Mouse (Mus musculus) MEL (cell line): Measurements from ENCODE around the gene Ppp1r35. TPM values are rescaled to one million over a fixed set of nuclear protein-coding genes. Genes with fewer than 3 reads are reported as not detected.

Experiments used
- DNase-seq: peaks from one replicate; pipeline ENCODE4 v3.0.0; 2011; ENCODE audit warnings: low read depth, low spot score
- H3K27ac ChIP-seq: 2 replicates; pipeline ENCODE4 v1.5.1; 2012; ENCODE audit warnings: low read depth, mild to moderate bottlenecking, control low read depth, low read length, moderate library complexity; ENCODE audit not compliant: control insufficient read depth
- H3K27me3 ChIP-seq, 2 experiments: fragments of 150-350 bp in 1 of 2; sonication (generic) in 1 of 2; 2 replicates each; pipeline ENCODE4 v1.6.1; 2012; ENCODE audit warnings: low read length in 2 of 2, mild to moderate bottlenecking in 2 of 2, improper control_type of control experiment in 1 of 2, moderate library complexity in 1 of 2; ENCODE audit not compliant: insufficient read depth in 2 of 2, control insufficient read depth in 1 of 2
- H3K36me3 ChIP-seq, 2 experiments: 2 replicates each; pipeline ENCODE4 v1.6.1; 2012 to 2014; ENCODE audit warnings: low read length in 2 of 2, improper control_type of control experiment in 1 of 2, inconsistent platforms in 1 of 2, mild to moderate bottlenecking in 1 of 2; ENCODE audit not compliant: insufficient read depth in 2 of 2, control insufficient read depth in 1 of 2
- H3K4me1 ChIP-seq, 2 experiments: fragments of 150-350 bp in 1 of 2; sonication (generic) in 1 of 2; 2 replicates each; pipeline ENCODE4 v1.6.1; 2012; ENCODE audit warnings: low read length in 2 of 2, improper control_type of control experiment in 1 of 2, mild to moderate bottlenecking in 1 of 2; ENCODE audit not compliant: insufficient read depth in 2 of 2, control insufficient read depth in 1 of 2
- H3K4me3 ChIP-seq, 2 experiments: fragments of 150-350 bp in 1 of 2; sonication (generic) in 1 of 2; 2 replicates each; pipeline ENCODE4 v1.5.1; 2012; ENCODE audit warnings: low read depth in 2 of 2, low read length in 2 of 2, mild to moderate bottlenecking in 2 of 2, moderate library complexity in 2 of 2, control low read depth in 1 of 2, improper control_type of control experiment in 1 of 2; ENCODE audit not compliant: control insufficient read depth in 1 of 2, insufficient read depth in 1 of 2
- H3K79me2 ChIP-seq: 2 replicates; pipeline ENCODE4 v1.6.1; 2012; ENCODE audit warnings: mild to moderate bottlenecking, low read length, moderate library complexity; ENCODE audit not compliant: control insufficient read depth, poor library complexity, insufficient read depth
- H3K9ac ChIP-seq: 2 replicates; pipeline ENCODE4 v1.6.1; 2012; ENCODE audit warnings: low read depth, mild to moderate bottlenecking, control low read depth, low read length, moderate library complexity; ENCODE audit not compliant: control insufficient read depth, poor library complexity, severe bottlenecking
- H3K9me3 ChIP-seq: fragments of 150-350 bp; sonication (generic); replicated peaks from 2 replicates; pipeline ENCODE4 v1.6.1; 2012; ENCODE audit warnings: mild to moderate bottlenecking, low read length, improper control_type of control experiment, moderate library complexity; ENCODE audit not compliant: insufficient read depth
- CTCF ChIP-seq, 3 experiments: IDR thresholded peaks in 2 of 3; conservative IDR thresholded peaks in 1 of 3; 2 replicates each; pipeline ENCODE4 v1.5.1; 2011 to 2012; ENCODE audit warnings: low read length in 3 of 3, low read depth in 2 of 3, mild to moderate bottlenecking in 2 of 3, improper control_type of control experiment in 1 of 3, inconsistent platforms in 1 of 3, mixed read lengths in 1 of 3, moderate library complexity in 1 of 3; ENCODE audit not compliant: control insufficient read depth in 1 of 3, insufficient read depth in 1 of 3, poor library complexity in 1 of 3, severe bottlenecking in 1 of 3
- GABPA ChIP-seq: IDR thresholded peaks from 2 replicates; pipeline ENCODE4 v1.6.1; 2012; ENCODE audit warnings: low read depth, mild to moderate bottlenecking, inconsistent platforms, low read length, improper control_type of control experiment, moderate library complexity
- GATA1 ChIP-seq: IDR thresholded peaks from 2 replicates; pipeline ENCODE4 v1.6.1; 2011; ENCODE audit warnings: low read depth, low read length, improper control_type of control experiment
- KAT2A ChIP-seq: conservative IDR thresholded peaks from 2 replicates; pipeline ENCODE4 v1.6.1; 2012; ENCODE audit warnings: low read depth, low read length, improper control_type of control experiment, inconsistent platforms
- MAX ChIP-seq: IDR thresholded peaks from 2 replicates; pipeline ENCODE4 v1.6.1; 2011; ENCODE audit warnings: low read length, improper control_type of control experiment
- MAZ ChIP-seq: IDR thresholded peaks from 2 replicates; pipeline ENCODE4 v1.6.1; 2012; ENCODE audit warnings: low read depth, mild to moderate bottlenecking, inconsistent platforms, low read length, improper control_type of control experiment
- MXI1 ChIP-seq: IDR thresholded peaks from 2 replicates; pipeline ENCODE4 v1.6.1; 2011; ENCODE audit warnings: mild to moderate bottlenecking, low read depth, low read length, improper control_type of control experiment
- NELFE ChIP-seq: IDR thresholded peaks from 2 replicates; pipeline ENCODE4 v1.6.1; 2011; ENCODE audit warnings: low read depth, low read length, improper control_type of control experiment
- POLR2A ChIP-seq, 2 experiments: IDR thresholded peaks; 2 replicates each; pipeline ENCODE4 v1.6.1; 2011 to 2012; ENCODE audit warnings: low read length in 2 of 2, mild to moderate bottlenecking in 2 of 2, control low read depth in 1 of 2, improper control_type of control experiment in 1 of 2, low read depth in 1 of 2, moderate library complexity in 1 of 2; ENCODE audit not compliant: control insufficient read depth in 1 of 2, insufficient read depth in 1 of 2, poor library complexity in 1 of 2
- POLR2AphosphoS2 ChIP-seq: IDR thresholded peaks from 2 replicates; pipeline ENCODE4 v1.6.1; 2011; ENCODE audit warnings: low read length, improper control_type of control experiment
- RAD21 ChIP-seq: IDR thresholded peaks from 2 replicates; pipeline ENCODE4 v1.6.1; 2011; ENCODE audit warnings: mild to moderate bottlenecking, low read depth, low read length, improper control_type of control experiment
- RCOR1 ChIP-seq: IDR thresholded peaks from 2 replicates; pipeline ENCODE4 v1.6.1; 2012; ENCODE audit warnings: low read depth, mild to moderate bottlenecking, inconsistent platforms, low read length, improper control_type of control experiment
- SIN3A ChIP-seq: IDR thresholded peaks from 2 replicates; pipeline ENCODE4 v1.6.1; 2012; ENCODE audit warnings: low read length, improper control_type of control experiment, inconsistent platforms
- SMC3 ChIP-seq: IDR thresholded peaks from 2 replicates; pipeline ENCODE4 v1.6.1; 2011; ENCODE audit warnings: low read depth, low read length, improper control_type of control experiment
- TBP ChIP-seq: IDR thresholded peaks from 2 replicates; pipeline ENCODE4 v1.8.0; 2011; ENCODE audit warnings: low read depth, low read length, improper control_type of control experiment
- ZC3H11A ChIP-seq: IDR thresholded peaks from 2 replicates; pipeline ENCODE4 v1.6.1; 2012; ENCODE audit warnings: low read depth, mild to moderate bottlenecking, inconsistent platforms, low read length, improper control_type of control experiment
- ZKSCAN1 ChIP-seq: IDR thresholded peaks from 2 replicates; pipeline ENCODE4 v1.6.1; 2012; ENCODE audit warnings: low read depth, mild to moderate bottlenecking, inconsistent platforms, low read length, improper control_type of control experiment, moderate library complexity
- ZNF384 ChIP-seq: IDR thresholded peaks from 2 replicates; pipeline ENCODE4 v1.6.1; 2012; ENCODE audit warnings: low read depth, mild to moderate bottlenecking, inconsistent platforms, low read length, improper control_type of control experiment
- polyA plus RNA-seq, 2 experiments: library from polyadenylated mRNA; stranded (reverse) in 1 of 2; unstranded in 1 of 2; fragments of >175 nt in 1 of 2; fragments of >200 nt in 1 of 2; gene quantifications; 2 replicates each; pipeline versions ENCODE4 v1.2.1 to v1.2.4; 2012; ENCODE audit warnings: low replicate concordance in 2 of 2, low read depth in 1 of 2; ENCODE audit not compliant: insufficient read length in 2 of 2, insufficient read depth in 1 of 2, missing spikeins in 1 of 2
- total RNA-seq: library from RNA; depleted of rRNA; stranded (reverse); fragments of 300-350 nt; gene quantifications from 2 replicates; pipeline ENCODE4 v1.2.3, GENCODE M21; 2012

Gene Ppp1r35
- total and polyA plus RNA-seq, 3 experiments, result 35.0 to 46.2 TPM; not detected in 1

- DNase-seq, result no peak
- Histone ChIP-seq H3K4me1 (peaks cover 0 to 2% of the 10 kb centered on the region in 2 experiments; a peak in 2 of 4 replicates), H3K79me2 (no peaks in the 10 kb centered on the region; the same call in 1 of the 2 replicates), H3K9ac (no peak overlapping the region), H3K9me3 (no peaks in the 10 kb centered on the region), H3K4me3 (no peak overlapping the region), H3K27ac (no peak overlapping the region), H3K36me3 (no peaks in the 10 kb centered on the region), H3K27me3 (no peaks in the 10 kb centered on the region)
- TF ChIP-seq SMC3, result no peak
- no peak for TF ChIP-seq KAT2A
- TF ChIP-seq ZC3H11A, result no peak
- TF ChIP-seq GATA1, result no peak
- no peak for TF ChIP-seq NELFE
- TF ChIP-seq RAD21, result no peak
- no peak for TF ChIP-seq CTCF (IDR thresholded peaks at IDR 0.05 in 2 of 3, conservative IDR thresholded peaks at IDR 0.05 in 1 of 3; ENCODE audit: control insufficient read depth in 1 of 3, insufficient read depth in 1 of 3, low read depth in 2 of 3, low read length in 3 of 3, poor library complexity in 1 of 3, severe bottlenecking in 1 of 3)
- no peak for TF ChIP-seq POLR2A (IDR thresholded peaks at IDR 0.05; ENCODE audit: control insufficient read depth in 1 of 2, insufficient read depth in 1 of 2, low read depth in 1 of 2, low read length in 2 of 2, poor library complexity in 1 of 2)
- TF ChIP-seq MAZ, result no peak
- no peak for TF ChIP-seq ZKSCAN1
These were observed 39.2 kb upstream of the Ppp1r35 start for GRCm38 (mm10) chr5:137739471-137739870.

GRCm38 (mm10) chr5:137740506-137740905, 38.1 kb upstream of the Ppp1r35 start:
- Histone ChIP-seq H3K9ac (peak overlapping the region; percentile 56), H3K36me3 (peaks cover 0 to 4% of the 10 kb centered on the region in 2 experiments; a peak in 2 of 4 replicates), H3K27ac (no peak overlapping the region)
- TF ChIP-seq MAX (no peak), POLR2AphosphoS2 (no peak), ZC3H11A (no peak), RCOR1 (no peak), POLR2A (IDR thresholded peaks at IDR 0.05; ENCODE audit: control insufficient read depth in 1 of 2, insufficient read depth in 1 of 2, low read depth in 1 of 2, low read length in 2 of 2, poor library complexity in 1 of 2) (no peak)
- TF ChIP-seq, all 39 proteins: peak for 0
- Histone ChIP-seq H3K4me1 (peaks cover 0 to 7% of the 10 kb centered on the region in 2 experiments; a peak in 3 of 4 replicates), H3K9me3 (no peaks in the 10 kb centered on the region), H3K27me3 (no peaks in the 10 kb centered on the region), H3K79me2 (no peaks in the 10 kb centered on the region; the same call in 1 of the 2 replicates), H3K4me3 (peak overlapping the region; percentile 67 to 73)
- no peak for DNase-seq

GRCm38 (mm10) chr5:137741023-137741931, 37.4 kb upstream of the Ppp1r35 start, which contains the start of gene Nyap1:
TSS of gene Nyap1 (minus strand) at chr5:137741607.
- H3K79me2 ChIP-seq, result peaks cover 4% of the 10 kb centered on the region; the same call in 1 of the 2 replicates
- H3K27me3 ChIP-seq, result no peaks in the 10 kb centered on the region
- H3K9ac ChIP-seq, result peak within 1 kb of the TSS; percentile 79
- H3K4me3 ChIP-seq, result peak within 1 kb of the TSS; percentile 67 to 73
- peaks cover 0 to 7% of the 10 kb centered on the region in 2 experiments; a peak in 3 of 4 replicates for H3K4me1 ChIP-seq
- peak; percentile 86 for DNase-seq
- H3K9me3 ChIP-seq, result no peaks in the 10 kb centered on the region
- peaks cover 0 to 4% of the 10 kb centered on the region in 2 experiments; a peak in 2 of 4 replicates for H3K36me3 ChIP-seq
- peak; percentile 42 for TF ChIP-seq SMC3
- TF ChIP-seq MAZ, result peak; percentile 97
- no peak for TF ChIP-seq GABPA
- peak; percentile 55 to 58; a peak in 2 of 4 replicates for TF ChIP-seq POLR2A (IDR thresholded peaks at IDR 0.05; ENCODE audit: control insufficient read depth in 1 of 2, insufficient read depth in 1 of 2, low read depth in 1 of 2, low read length in 2 of 2, poor library complexity in 1 of 2)
- no peak for TF ChIP-seq ZNF384
- peak; percentile 35; the same call in 1 of the 2 replicates for TF ChIP-seq SIN3A
- TF ChIP-seq CTCF (IDR thresholded peaks at IDR 0.05 in 2 of 3, conservative IDR thresholded peaks at IDR 0.05 in 1 of 3; ENCODE audit: control insufficient read depth in 1 of 3, insufficient read depth in 1 of 3, low read depth in 2 of 3, low read length in 3 of 3, poor library complexity in 1 of 3, severe bottlenecking in 1 of 3), result peak; percentile 63 to 76 (median 70)
- no peak for TF ChIP-seq TBP
- TF ChIP-seq RCOR1, result no peak
- peak; percentile 51 for TF ChIP-seq NELFE
- peak; percentile 21; the same call in 1 of the 2 replicates for TF ChIP-seq MXI1
- no peak within 1 kb of the TSS for H3K27ac ChIP-seq
